Mouse (Mus musculus) CH12.LX (cell line): Measurements from ENCODE around the gene Qser1.

Experiments
- CTCF ChIP-seq, 2 experiments: IDR thresholded peaks in 1 of 2; conservative IDR thresholded peaks in 1 of 2; 2 replicates each; pipeline ENCODE4 v1.5.1; 2011 to 2012; ENCODE audit warnings: low read depth in 2 of 2, low read length in 2 of 2, improper control_type of control experiment in 1 of 2, inconsistent platforms in 1 of 2, mild to moderate bottlenecking in 1 of 2, moderate library complexity in 1 of 2
- E2F4 ChIP-seq: IDR thresholded peaks from 2 replicates; pipeline ENCODE4 v1.6.1; 2011; ENCODE audit warnings: low read depth, low read length, improper control_type of control experiment; ENCODE audit not compliant: insufficient replicate concordance
- HCFC1 ChIP-seq: IDR thresholded peaks from 2 replicates; pipeline ENCODE4 v1.6.1; 2012; ENCODE audit warnings: low read depth, mild to moderate bottlenecking, inconsistent platforms, low read length, improper control_type of control experiment
- MAX ChIP-seq: IDR thresholded peaks from 2 replicates; pipeline ENCODE4 v1.6.1; 2011; ENCODE audit warnings: low read length, improper control_type of control experiment
- MAZ ChIP-seq: IDR thresholded peaks from 2 replicates; pipeline ENCODE4 v1.6.1; 2012; ENCODE audit warnings: low read depth, mild to moderate bottlenecking, inconsistent platforms, low read length, improper control_type of control experiment, moderate library complexity
- MXI1 ChIP-seq: IDR thresholded peaks from 2 replicates; pipeline ENCODE4 v1.6.1; 2011; ENCODE audit warnings: mild to moderate bottlenecking, low read depth, low read length, improper control_type of control experiment
- NELFE ChIP-seq: IDR thresholded peaks from 2 replicates; pipeline ENCODE4 v1.6.1; 2011; ENCODE audit warnings: low read depth, low read length, improper control_type of control experiment
- POLR2A ChIP-seq: IDR thresholded peaks from 2 replicates; pipeline ENCODE4 v1.6.1; 2011; ENCODE audit warnings: low read depth, mild to moderate bottlenecking, improper control_type of control experiment, low read length
- RAD21 ChIP-seq: IDR thresholded peaks from 2 replicates; pipeline ENCODE4 v1.6.1; 2011; ENCODE audit warnings: low read depth, mild to moderate bottlenecking, low read length, improper control_type of control experiment, moderate library complexity
- SIN3A ChIP-seq: IDR thresholded peaks from 2 replicates; pipeline ENCODE4 v1.6.1; 2012; ENCODE audit warnings: low read length, improper control_type of control experiment, inconsistent platforms
- USF2 ChIP-seq: conservative IDR thresholded peaks from 2 replicates; pipeline ENCODE4 v1.6.1; 2011; ENCODE audit warnings: low read depth, low read length, improper control_type of control experiment
- ZC3H11A ChIP-seq: IDR thresholded peaks from 2 replicates; pipeline ENCODE4 v1.6.1; 2012; ENCODE audit warnings: low read depth, mild to moderate bottlenecking, inconsistent platforms, low read length, improper control_type of control experiment

- no peak for TF ChIP-seq CTCF (conservative IDR thresholded peaks at IDR 0.05 in 1 of 2, IDR thresholded peaks at IDR 0.05 in 1 of 2; ENCODE audit: low read depth in 2 of 2, low read length in 2 of 2)
- TF ChIP-seq MAX: no peak
- no peak for TF ChIP-seq POLR2A
- no peak for TF ChIP-seq RAD21
- no peak for TF ChIP-seq USF2
- TF ChIP-seq NELFE: no peak
- TF ChIP-seq MAZ: no peak
- no peak for TF ChIP-seq ZC3H11A
- TF ChIP-seq SIN3A: no peak
- no peak for TF ChIP-seq HCFC1
- no peak for TF ChIP-seq MXI1
- no peak for TF ChIP-seq E2F4
These were observed 76.9 kb downstream of the Qser1 start for GRCm38 (mm10) chr2:104739691-104740090.
